Mouse (Mus musculus) retina, postnatal 1 day (tissue): Measurements from ENCODE around the gene Cp.
"Not testable (repeated sequence)": the region's sequence is repeated elsewhere in the genome, so short reads cannot be mapped to it uniquely, and the experiment has no call there.

Experiments
- DNase-seq: peaks from one replicate; pipeline ENCODE4 v3.0.0-alpha.2; 2012

Cp gene

DNA sequence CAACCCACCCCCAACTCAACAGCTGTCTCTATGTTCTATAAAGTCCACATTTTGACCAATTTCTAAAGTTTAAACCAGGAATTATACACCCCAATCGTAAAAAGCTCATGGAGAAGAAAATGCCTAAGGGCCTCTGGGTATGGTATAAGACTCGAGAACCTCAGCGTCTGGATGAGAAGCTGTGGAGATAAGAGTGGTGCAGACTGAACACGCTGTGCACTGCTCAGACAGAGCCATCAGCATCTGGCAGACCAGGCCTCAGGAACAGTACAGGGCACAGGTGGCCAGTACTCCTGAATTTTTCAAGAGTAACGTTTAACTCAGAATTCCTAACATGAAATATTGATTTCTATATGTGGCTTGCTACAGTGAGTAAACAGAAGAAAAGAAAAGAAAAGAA, 50.9 kb downstream of the Cp start:
- DNase-seq, result no peak

DNA sequence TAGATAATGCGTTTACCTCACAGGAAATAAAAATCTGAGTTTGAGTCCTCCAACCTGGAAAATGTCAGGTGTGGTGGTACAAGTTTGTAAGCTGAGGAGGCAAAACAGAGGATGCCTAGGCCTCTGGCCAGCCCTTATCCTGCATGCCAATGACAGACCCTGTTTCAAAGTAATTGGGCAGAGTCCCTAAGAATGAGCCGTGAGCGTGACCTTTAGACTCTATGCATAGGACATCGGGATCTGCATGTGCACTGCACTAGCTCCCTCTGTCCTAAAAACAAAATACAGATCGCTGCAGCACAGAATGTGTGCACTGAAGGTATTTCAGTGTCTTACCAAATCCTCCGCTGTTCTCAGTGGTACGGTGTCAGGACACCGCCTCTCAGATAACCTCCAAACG, 53.6 kb downstream of the Cp start:
- no peak for DNase-seq

DNA sequence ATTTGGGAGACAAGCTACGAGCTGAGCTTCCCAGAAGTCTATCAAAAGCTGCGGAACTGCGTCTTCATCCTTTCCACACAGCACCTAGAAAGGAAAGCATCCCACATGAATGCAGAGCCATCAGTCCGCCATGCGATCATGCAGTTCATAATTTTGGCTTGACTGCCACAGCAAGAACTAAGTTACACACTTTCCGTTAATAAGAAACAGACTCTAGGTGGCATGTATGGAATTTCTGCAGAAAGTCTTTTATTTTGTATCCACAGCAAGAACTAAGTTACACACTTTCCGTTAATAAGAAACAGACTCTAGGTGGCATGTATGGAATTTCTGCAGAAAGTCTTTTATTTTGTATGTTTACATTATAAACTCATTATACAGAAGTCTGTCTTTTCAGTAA, 54.1 kb downstream of the Cp start:
- DNase-seq, result not testable (repeated sequence)

DNA sequence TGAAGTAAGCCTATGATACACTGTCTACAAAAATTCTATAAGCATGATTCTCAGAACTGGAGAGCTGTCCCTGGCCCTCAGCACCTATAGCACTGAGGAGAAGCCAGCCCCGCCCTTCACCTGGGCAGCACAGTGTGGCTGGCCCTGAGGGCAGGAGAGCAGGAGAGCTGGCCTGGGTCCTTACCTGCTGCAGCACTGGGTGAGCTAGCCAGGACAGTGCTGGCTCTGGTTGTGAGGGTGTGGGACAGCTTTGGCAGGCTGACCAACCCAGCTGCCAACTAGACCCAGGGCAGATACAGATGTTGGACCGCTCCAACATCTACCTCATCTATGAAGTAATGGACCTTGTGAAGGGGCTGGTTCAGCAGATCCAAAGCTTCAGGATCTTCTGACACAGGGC, 57.6 kb downstream of the Cp start:
- DNase-seq, result no peak

DNA sequence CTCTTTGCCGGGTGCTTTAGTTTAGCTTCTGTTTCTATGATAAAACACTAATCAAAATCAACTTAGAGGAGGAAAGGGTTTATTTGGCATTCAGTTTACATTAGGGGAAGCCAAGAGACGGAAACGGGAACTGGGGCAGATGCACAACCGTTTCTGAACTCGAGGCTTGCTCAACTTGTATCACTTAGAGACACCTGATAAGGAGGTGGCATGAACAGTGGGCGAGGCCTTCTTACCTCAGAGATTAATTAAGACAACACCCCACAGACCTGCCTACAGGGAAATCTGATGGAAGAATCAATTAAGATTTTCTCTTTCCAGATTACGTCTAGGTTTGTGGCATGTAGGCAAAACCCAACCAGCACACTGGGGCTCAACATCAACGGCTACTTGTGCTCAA, 61.2 kb downstream of the Cp start:
- DNase-seq, result no peak

DNA sequence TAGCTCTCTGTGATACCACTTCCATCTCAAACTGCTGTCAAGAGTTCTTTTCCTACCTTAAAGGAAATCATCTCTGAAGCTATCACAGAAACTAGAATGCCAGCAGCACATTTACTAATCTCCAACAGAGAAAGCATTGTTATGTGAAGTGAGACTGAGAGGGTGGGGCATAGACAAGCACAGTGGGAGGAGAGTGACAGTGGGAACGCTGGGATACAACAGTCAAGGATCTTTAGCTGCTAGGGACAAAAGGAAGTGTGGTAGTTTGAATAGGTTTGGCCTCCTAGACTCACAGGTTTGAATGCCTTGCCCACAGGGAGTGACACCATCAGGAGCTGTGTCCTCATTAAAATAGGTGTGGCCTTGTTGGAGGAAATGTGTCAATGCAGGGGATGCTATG, 67.0 kb downstream of the Cp start:
- no peak for DNase-seq

DNA sequence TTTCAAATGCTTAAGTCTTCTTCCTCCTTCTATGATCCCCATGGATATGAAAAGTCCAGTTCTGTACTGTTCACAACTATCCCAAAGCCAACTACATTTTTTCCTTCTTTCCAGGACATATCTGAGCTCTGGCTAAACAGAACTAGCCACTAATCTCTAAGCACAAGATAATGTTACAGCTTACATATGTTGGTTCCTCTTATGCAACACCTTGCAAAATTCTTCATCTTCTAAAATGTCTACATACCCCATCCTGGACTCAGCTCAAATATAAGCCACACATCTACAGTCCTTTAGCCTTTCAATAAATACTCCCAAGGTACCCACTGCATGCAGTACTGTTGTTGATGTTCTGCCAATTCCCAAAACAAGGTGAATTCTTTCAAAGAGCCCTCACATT, 69.6 kb downstream of the Cp start:
- DNase-seq, result no peak

DNA sequence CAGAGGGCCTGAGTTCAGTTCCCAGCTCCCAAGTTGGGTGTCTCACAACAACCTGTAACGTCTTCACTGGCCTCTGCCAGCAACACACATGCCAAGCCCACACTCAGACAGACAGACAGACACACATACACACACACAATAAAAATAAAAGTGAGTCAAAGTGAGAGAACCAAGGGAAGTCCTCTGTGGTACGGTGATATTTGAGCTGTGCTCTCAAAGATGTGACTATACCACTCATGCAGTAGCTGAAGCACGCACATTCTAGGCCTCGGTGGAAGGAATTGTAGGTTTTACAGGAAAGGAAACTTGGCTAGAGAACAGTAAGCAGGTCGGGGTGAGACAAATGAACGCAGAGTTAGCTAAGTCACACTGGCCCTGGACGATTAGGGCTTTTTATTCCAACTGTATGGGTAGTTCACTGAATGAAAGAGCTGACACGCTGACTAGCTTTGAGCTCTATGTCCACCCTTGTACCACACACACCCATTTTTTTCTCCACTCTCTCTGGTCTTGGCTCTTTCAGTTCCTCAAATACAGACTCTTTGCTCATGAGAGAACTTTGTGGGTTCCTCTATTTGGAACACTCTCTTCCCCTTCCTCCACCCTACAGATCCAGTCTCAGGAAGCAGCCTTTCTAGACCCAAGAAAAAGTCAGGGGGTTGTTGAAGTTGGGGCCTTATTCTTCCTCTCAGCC, 70.3 kb downstream of the Cp start:
- no peak for DNase-seq

DNA sequence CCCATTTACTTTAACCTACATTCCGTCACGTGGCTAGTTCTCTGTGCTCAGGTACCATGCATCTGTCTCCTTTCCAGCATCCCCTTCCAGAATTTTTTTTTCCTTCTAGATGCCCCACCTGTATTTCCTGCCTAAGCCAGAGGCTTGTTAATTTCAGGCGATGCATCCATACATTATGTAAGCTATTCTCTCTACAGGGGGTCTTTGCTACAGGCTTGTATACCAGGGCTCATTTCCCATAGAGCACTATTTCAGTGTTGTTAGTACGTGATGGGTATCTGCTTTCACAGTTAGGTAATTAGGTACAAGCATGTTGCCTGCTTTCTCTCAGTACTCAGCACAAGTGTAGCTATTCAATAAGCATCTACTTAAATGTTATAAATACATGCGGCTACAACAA, 70.9 kb downstream of the Cp start:
- DNase-seq, result no peak

DNA sequence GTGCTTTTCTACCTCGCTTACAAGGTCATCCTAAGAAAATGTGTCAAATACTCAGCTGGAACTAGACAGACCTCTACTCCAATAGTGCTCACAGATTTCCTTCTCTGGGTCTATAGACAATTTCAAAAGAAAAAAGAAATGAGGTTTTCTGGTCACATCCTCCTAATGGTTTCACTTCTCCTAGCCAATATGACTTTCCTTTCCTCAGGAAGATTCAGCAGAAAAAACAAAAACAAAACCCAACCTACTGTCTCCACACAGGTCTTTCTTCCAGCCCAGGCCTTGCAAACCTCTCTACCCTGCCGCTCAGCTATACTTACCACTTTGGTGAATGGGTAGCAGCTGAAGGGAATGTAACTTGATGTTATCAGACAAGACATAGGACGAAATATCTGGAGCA, 71.8 kb downstream of the Cp start:
- no peak for DNase-seq

DNA sequence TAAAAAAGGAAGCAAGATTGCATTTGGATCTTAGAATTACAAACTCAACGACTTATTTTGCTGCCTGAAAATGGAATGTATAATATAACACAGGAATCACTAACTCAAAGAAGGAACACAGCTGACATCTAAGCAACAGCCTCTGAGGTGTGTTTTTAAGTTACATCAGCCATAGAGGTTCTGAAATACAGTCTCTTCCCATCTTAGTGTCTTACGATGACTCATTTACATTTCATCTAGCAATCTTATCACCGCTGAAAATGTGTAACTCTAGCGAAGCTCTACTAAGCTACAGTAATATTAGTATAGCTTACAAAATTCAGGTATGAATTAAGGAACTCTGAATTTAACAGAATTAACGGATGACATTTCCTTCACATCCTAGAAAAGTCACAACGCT, 74.0 kb downstream of the Cp start:
- DNase-seq, result no peak

DNA sequence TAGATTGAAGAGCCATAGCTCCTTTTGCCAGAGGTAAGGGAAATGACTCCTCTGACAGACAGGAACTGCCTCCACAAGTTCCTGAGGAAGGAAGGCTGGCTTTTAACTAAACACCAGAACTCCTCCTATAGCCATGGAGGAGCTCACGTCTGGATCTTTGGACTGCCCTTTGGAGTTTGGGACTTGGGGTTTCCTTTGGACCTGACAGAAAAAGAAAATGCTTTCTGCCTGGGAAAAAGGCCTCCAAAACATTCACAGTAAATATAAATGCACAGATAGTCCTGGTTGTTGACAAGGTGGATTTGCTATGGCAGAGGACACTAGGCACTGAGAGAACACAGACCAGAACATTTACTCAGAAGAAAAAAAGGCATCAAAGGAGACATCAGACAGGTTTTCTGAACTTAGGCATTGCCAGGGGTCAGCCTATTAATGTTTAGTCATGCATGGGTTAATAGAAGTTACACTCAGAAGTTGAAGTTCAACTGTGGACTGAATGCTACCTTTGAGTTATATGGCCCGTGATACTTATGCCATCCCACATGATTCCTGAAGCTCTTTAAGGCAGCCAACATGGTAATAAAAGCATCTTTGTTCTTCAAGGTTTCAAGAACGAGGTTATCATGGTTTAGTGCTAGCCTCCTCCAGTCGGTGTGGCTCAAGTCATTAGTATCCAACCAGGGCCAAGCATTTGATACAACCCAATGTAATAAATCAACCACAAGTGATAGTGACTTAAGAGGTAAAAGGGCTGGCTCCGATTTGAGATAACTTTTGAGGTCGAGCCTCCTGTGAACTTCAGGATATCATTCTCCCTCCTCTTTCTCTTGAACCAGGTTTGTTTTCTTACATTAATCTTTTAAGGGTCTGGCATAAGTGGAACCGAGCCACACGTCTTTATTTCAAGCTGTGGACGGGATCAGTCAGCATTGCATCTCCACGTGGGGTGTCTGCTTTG, 77.2 kb downstream of the Cp start:
- DNase-seq, result no peak

DNA sequence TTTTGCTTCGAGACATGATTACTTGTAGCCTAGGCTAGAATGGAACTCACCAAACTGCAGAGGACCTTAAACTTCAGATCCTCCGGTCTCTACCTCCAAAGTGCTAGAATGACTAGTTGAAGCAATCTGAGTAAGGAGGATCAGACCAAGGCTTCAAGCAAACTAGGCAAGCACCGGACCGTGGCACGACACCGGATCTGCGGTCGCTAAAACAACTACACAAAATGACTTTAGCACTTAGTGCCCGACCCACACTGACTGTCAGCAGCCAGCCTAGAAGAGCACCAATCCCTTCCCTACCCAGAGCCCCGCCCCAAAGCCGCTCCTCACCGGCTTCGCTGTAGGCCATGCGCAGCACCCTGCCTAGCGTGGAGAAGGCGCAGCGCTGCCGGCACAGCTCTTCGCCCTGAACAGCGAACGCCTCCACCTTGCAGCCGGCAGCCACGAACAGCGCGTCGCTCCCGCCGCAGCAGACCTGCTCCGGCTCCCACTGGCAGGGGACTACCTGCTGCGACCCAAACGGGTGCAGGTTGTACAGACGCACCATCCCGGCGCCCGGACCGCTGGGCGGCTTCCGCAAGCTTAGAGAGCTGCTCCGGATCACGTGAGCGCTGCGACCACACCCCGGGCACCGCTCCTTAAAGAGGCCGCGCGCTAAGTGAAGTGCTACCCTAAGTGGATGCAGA, 78.0 kb downstream of the Cp start, which contains the start of gene Hps3:
Hps3 (minus strand) TSS at position 597 of the 686 bp plus-strand sequence.
- DNase-seq, result peak; percentile 88

DNA sequence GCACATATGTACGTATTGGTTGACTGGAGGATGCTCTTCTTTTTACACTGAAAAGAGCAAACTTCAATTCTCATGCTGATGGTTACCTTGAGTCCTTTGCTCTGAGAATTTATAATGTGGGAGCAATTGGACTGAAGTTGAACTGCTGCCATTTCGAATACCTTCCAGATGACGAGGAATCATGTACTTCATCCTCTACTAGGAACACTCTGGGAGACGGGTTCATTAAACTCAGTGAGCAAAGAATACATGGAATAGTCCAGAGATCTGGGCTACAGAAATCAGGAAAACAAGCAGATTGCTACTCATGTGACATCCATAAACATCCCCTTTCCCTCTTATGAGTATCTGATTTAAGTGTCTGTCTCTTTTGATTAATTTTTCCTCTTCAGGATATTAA, 79.2 kb downstream of the Cp start:
- DNase-seq, result no peak

DNA sequence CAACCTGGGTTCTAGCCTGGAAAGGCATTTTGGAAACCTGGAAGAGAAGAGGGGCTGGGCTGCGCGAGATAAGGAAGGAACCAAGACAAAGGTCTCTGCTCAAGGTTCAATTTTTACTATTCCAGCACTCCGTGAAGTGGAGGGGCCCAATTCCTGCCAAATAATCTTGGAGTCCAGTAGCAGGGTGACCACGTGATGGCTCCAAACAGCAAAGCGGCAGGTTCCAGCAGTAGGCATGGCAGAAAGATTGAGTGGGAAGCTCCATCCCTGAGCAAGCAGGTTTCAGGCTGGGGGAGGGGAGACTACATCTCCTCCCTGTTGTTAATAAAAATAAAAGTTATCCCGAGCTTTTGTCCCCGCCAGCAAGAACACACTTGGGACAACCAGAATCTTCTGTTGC, 84.6 kb downstream of the Cp start:
- DNase-seq, result not testable (repeated sequence)

DNA sequence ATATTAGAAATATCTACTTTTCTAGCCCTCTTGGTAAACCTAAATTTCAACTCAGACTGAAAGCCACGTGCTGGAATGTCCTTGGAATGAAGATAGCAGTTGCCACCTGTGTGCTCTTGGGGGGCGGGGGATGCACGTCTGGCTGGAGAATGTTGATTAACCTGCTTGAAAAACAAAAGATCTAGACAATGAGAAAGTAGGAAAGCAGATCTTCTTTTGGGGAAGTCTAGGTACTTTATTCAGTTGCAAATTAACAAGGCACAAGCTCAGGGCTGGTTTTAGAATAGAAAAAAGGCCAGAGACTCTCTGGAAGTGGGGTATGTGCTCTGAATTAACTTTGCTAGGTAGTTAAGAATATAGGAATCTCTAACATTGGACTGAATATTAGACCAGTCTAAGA, 87.9 kb downstream of the Cp start:
- DNase-seq, result not testable (repeated sequence)

DNA sequence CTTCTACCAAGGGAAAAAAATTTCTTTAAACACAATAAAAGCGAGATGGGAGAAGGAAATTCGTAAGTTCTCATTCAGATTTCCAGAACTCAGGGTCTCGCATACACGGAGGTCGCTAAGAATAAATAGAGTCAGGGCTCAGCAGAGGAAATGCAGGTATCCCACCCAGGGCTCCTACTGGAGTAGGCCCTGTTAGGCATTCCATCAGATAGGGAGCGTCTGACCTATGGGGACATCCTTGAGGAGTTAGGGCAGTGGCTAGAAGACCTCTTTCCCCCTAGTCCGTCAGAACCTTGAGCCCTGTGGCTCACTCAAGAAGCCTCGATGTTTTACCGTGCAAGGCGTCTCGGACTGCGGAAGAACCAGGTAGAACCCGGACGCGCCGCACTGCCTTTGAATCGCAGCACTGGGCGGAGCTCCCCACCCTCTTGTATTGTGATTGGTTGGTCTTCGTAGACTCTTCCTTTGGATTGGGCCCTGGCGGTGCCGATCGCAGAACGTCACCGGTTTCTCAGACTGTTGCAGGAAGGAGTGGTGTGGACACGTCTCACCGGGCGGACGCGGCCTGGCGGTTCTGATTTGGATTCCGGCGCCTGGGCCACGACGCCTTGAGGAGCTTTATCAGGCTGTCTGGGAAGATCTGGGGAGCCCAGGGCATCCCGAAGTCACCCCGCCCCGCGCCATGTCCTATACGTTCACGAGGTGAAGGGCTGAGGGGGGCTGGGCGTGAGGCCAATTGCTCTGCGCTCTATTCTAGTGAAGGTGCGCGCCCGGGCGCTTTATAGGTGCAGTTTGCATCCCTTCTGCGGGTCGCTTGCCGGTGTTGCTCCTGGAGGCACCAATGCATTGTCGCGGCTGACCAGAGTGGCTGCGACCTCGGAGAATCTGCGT, 100.7 kb downstream of the Cp start, which contains the start of gene Hltf:
Hltf (plus strand) TSS at position 506 of the 891 bp plus-strand sequence.
- DNase-seq, result peak; percentile 96

DNA sequence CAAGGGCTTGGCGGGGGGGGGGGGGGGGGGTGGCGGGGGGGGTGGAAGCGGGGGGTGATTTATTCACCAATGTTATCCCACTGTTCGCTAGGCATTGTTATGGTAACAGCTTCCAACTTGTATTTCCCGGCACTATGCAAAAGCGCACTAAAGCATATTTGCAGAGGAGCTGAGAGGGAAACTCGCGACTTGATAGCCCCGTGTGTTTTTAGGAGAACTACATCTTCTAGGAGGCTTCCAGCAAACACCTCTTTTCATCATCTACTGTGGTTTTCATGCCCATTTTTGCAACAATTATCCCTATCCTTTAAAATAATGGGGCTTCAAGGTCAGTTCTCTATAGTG, 101.3 kb downstream of the Cp start:
- DNase-seq, result no peak
